Mouse (Mus musculus) c-Kit-positive CD71-negative TER-119-negative erythroid progenitor cells, embryonic 14.5 days (primary cell): Measurements from ENCODE around the gene Zfp975.
"Not testable (repeated sequence)": the region's sequence is repeated elsewhere in the genome, so short reads cannot be mapped to it uniquely, and the experiment has no call there.

Experiments used
- DNase-seq: peaks from one replicate; pipeline ENCODE4 v3.0.0-alpha.2; 2013; ENCODE audit warnings: low read depth

Zfp975 gene

GRCm38 (mm10) chr7:42692362-42693158 is at the start of gene Zfp975:
Zfp975 (minus strand) TSS chr7:42692742.
- peak; percentile 37 for DNase-seq

GRCm38 (mm10) chr7:42738536-42739210 is 46.1 kb upstream of the Zfp975 start:
- no peak for DNase-seq

- DNase-seq, result not testable (repeated sequence)
These were observed 34.4 kb upstream of the Zfp975 start, which contains the start of gene Gm17067 for GRCm38 (mm10) chr7:42726917-42727316. Gm17067 (minus strand) TSS chr7:42727017.

DNA sequence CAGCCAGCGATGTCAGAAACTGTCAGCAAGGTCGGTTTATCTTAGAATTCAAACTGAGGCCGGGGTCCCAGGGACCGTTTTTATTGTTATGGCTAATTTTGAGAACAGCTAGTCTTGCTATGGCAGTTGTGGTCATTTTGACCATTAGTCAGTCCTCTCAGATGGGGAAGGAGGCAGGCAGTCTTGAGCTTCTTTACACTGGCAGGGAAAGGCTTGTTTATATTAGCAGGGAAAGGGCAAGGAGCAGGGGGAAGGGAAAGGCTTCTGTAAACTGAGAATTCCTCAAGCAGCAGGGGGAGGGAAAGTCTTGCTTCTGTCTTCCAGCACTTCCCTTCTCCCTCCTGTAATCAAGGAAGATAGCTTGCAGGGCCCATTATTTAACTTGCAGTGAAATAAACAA is 709 bp upstream of the Zfp975 start:
- not testable (repeated sequence) for DNase-seq

DNA sequence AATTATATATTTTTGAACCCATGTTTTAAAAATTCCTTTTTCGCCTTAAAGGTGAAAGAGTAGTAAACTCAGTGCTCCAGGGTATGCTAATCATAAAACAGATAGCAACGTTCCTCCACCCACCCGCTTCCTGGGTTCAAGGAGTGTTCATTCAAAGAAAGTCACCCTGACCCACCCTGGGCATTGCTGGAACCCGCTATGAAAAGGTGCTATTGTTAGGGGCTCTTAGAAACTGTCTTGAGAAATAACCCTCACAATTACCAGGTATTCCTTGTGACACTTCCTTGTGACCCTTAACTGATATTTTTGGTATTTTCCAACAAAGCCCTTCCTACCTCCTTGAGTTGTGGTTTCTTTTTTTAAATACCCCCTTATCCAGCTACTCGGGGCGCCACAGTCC is 12.5 kb downstream of the Zfp975 start:
- not testable (repeated sequence) for DNase-seq

GRCm38 (mm10) chr7:42679646-42680045 is 12.9 kb downstream of the Zfp975 start:
- not testable (repeated sequence) for DNase-seq

DNA sequence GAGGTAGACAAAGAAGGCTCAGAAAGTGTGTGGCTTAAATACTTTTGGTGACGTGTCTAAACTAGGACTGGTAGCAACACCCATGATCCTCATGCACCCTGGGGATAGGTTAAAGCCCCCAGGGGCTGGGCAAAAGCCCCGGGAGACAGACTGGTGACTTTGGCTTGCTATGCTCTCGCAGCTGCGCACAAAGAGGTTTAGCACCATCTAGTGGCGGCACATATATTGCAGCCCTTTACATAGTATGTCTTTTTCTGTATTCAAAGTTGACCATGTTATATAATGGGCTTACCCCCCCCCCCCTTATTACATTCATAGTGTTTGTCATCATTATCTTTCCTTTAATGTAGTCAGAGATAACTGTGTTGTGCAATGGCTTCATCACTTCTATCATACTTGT is 32.4 kb downstream of the Zfp975 start:
- not testable (repeated sequence) for DNase-seq

DNA sequence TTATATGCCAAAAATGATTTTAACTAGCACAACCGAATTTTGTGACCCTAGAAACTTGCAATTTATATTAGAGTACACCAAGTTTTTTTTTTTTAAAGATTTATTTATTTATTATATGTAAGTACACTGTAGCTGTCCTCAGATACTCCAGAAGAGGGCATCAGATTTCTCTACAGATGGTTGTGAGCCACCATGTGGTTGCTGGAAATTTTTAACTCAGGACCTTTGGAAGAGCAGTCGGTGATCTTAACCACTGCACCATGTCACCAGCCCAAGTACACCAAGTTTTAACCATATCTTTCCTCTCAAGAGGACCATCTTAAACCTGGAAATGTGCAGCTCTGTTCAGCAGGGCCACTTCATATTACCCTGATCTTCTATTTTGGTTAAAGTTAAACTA is 37.3 kb downstream of the Zfp975 start:
- not testable (repeated sequence) for DNase-seq

- DNase-seq, result not testable (repeated sequence)
These were observed 49.4 kb downstream of the Zfp975 start for GRCm38 (mm10) chr7:42643120-42643620.

DNA sequence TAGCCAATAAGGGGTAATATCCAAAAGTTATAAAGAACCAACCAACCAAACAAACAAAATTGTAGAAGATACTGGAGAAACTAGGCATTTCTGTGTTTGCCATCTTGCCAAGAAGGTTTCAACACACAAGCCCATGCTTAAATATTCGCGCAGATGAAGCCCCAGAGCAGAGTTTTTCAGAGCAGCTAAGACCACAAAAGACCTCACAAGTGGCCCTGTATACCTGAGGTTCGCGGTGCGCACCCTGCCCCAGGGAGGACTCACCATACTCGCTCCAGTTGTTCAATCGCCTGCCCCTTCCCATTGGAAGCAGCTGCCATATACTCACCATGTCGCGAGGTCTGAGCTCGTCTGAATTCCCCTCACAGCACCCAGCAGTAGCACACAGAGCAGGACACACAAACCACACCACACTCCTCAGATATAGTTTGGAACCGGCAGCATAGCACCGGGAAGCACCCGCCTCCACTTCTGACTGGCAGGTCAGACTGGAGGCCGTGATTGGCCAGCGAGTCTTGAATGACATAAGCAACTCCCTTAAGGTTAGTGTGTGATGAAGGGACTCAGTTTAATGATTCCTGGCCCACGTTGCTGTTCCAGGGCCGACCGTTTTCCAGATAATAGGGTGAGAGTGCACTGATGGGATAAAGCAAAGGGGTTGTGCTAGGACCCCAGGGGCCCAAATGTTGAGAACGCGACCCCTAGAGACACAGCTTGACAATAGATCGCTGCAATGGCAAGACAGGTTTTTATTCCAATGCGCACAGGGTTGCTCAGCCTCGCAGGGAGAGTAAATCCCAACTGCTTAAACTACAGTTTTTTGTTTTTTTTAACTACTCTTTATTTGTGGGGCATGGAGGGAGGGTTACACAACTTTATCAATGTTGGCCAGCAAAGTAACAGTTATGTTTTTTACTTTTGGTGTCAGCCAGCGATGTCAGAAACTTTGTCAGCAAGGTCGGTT is 50.1 kb downstream of the Zfp975 start, which contains the start of gene Zfp976:
Gene Zfp976, minus strand, starts transcription at position 437 of the 964 bp plus-strand sequence.
- DNase-seq, result peak; percentile 31

GRCm38 (mm10) chr7:42631031-42631430 is 61.5 kb downstream of the Zfp975 start:
- DNase-seq, result not testable (repeated sequence)
